Mouse (Mus musculus) c-Kit-positive CD71-positive TER-119-positive erythroid progenitor cells, embryonic 14.5 days (primary cell): ENCODE measurements around the gene Stxbp3.
A peak's percentile ranks its signal among the peaks of the same experiment; 100 is the strongest.
"Not testable (repeated sequence)": the region's sequence is repeated elsewhere in the genome, so short reads cannot be mapped to it uniquely, and the experiment has no call there.

Experiments
- DNase-seq: peaks from one replicate; pipeline ENCODE4 v3.0.0-alpha.2; 2013; ENCODE audit warnings: low spot score

Gene Stxbp3

GRCm38 (mm10) chr3:108840000-108840715, at the start of gene Stxbp3:
TSS of gene Stxbp3 (minus strand) at chr3:108840526.
- DNase-seq, result peak; percentile 98

- no peak for DNase-seq
Observed at GRCm38 (mm10) chr3:108889908-108890307, 49.6 kb upstream of the Stxbp3 start, which contains the start of gene Fndc7. TSS of gene Fndc7 (minus strand) at chr3:108890008.

GRCm38 (mm10) chr3:108887618-108887975, 47.3 kb upstream of the Stxbp3 start:
- DNase-seq, result no peak

GRCm38 (mm10) chr3:108886934-108887617, 46.8 kb upstream of the Stxbp3 start:
- no peak for DNase-seq

- DNase-seq, result no peak
Observed at GRCm38 (mm10) chr3:108885686-108886530, 45.6 kb upstream of the Stxbp3 start.

GRCm38 (mm10) chr3:108884706-108885289, 44.5 kb upstream of the Stxbp3 start:
- DNase-seq, result no peak

GRCm38 (mm10) chr3:108883067-108883466, 42.7 kb upstream of the Stxbp3 start:
- no peak for DNase-seq

- DNase-seq, result not testable (repeated sequence)
Observed at GRCm38 (mm10) chr3:108881873-108882272, 41.5 kb upstream of the Stxbp3 start.

- DNase-seq, result no peak
Observed at GRCm38 (mm10) chr3:108880544-108881507, 40.5 kb upstream of the Stxbp3 start.

- DNase-seq, result no peak
Observed at GRCm38 (mm10) chr3:108879836-108880435, 39.6 kb upstream of the Stxbp3 start.

- DNase-seq, result no peak
Observed at GRCm38 (mm10) chr3:108879129-108879528, 38.8 kb upstream of the Stxbp3 start.

- DNase-seq, result no peak
Observed at GRCm38 (mm10) chr3:108870631-108871030, 30.3 kb upstream of the Stxbp3 start.

GRCm38 (mm10) chr3:108867449-108867848, 27.1 kb upstream of the Stxbp3 start:
- no peak for DNase-seq

GRCm38 (mm10) chr3:108865676-108866075, 25.4 kb upstream of the Stxbp3 start:
- DNase-seq, result no peak

- no peak for DNase-seq
Observed at GRCm38 (mm10) chr3:108865129-108865528, 24.8 kb upstream of the Stxbp3 start.

- no peak for DNase-seq
Observed at GRCm38 (mm10) chr3:108863091-108863490, 22.8 kb upstream of the Stxbp3 start.

GRCm38 (mm10) chr3:108862282-108862681, 22.0 kb upstream of the Stxbp3 start:
- DNase-seq, result not testable (repeated sequence)

GRCm38 (mm10) chr3:108860786-108861185, 20.5 kb upstream of the Stxbp3 start:
- DNase-seq, result no peak

GRCm38 (mm10) chr3:108858231-108858770, 18.0 kb upstream of the Stxbp3 start:
- DNase-seq, result no peak

GRCm38 (mm10) chr3:108857714-108858113, 17.4 kb upstream of the Stxbp3 start:
- no peak for DNase-seq
